Mouse (Mus musculus) spleen, adult 12 weeks (tissue): Measurements from ENCODE around the gene E130309D02Rik.

Experiments
- DNase-seq: peaks from one replicate; pipeline ENCODE4 v3.0.0; 2022; ENCODE audit warnings: low spot score

Gene E130309D02Rik

GRCm38 (mm10) chr5:143314730-143315513 lies at the start of gene E130309D02Rik:
TSS of gene E130309D02Rik (minus strand) at chr5:143315360.
- DNase-seq: peak; percentile 89

- DNase-seq: no peak
Measured at GRCm38 (mm10) chr5:143363678-143364615, 48.8 kb upstream of the E130309D02Rik start.

GRCm38 (mm10) chr5:143361428-143361827 lies 46.3 kb upstream of the E130309D02Rik start:
- DNase-seq: no peak

GRCm38 (mm10) chr5:143360000-143360399 lies 44.8 kb upstream of the E130309D02Rik start:
- peak; percentile 15 for DNase-seq

- no peak for DNase-seq
Measured at GRCm38 (mm10) chr5:143359263-143359662, 44.1 kb upstream of the E130309D02Rik start.

GRCm38 (mm10) chr5:143357564-143357963 lies 42.4 kb upstream of the E130309D02Rik start:
- DNase-seq: no peak

GRCm38 (mm10) chr5:143356686-143357388 lies 41.7 kb upstream of the E130309D02Rik start, which contains the start of gene Grid2ip:
TSS of gene Grid2ip (plus strand) at chr5:143357338.
- DNase-seq: no peak

GRCm38 (mm10) chr5:143356017-143356416 lies 40.9 kb upstream of the E130309D02Rik start:
- DNase-seq: no peak

- no peak for DNase-seq
Measured at GRCm38 (mm10) chr5:143346367-143346766, 31.2 kb upstream of the E130309D02Rik start.

- DNase-seq: no peak
Measured at GRCm38 (mm10) chr5:143339603-143340002, 24.4 kb upstream of the E130309D02Rik start.

- DNase-seq: no peak
Measured at GRCm38 (mm10) chr5:143336559-143336958, 21.4 kb upstream of the E130309D02Rik start.

GRCm38 (mm10) chr5:143335089-143335460 lies 19.9 kb upstream of the E130309D02Rik start:
- DNase-seq: no peak

GRCm38 (mm10) chr5:143334418-143335088 lies 19.4 kb upstream of the E130309D02Rik start:
- no peak for DNase-seq

GRCm38 (mm10) chr5:143333872-143334271 lies 18.7 kb upstream of the E130309D02Rik start:
- DNase-seq: peak; percentile 54

GRCm38 (mm10) chr5:143328690-143329495 lies 13.7 kb upstream of the E130309D02Rik start, which contains the start of gene Zdhhc4:
TSS of gene Zdhhc4 (minus strand) at chr5:143329256.
- peak; percentile 83 for DNase-seq

- no peak for DNase-seq
Measured at GRCm38 (mm10) chr5:143317288-143317610, 2.1 kb upstream of the E130309D02Rik start.

GRCm38 (mm10) chr5:143316605-143317287 lies 1.6 kb upstream of the E130309D02Rik start:
- DNase-seq: no peak

GRCm38 (mm10) chr5:143315514-143315888 lies 341 bp upstream of the E130309D02Rik start:
- DNase-seq: no peak

GRCm38 (mm10) chr5:143314183-143314729 lies 904 bp downstream of the E130309D02Rik start:
- DNase-seq: no peak

- peak; percentile 75 for DNase-seq
Measured at GRCm38 (mm10) chr5:143311886-143312285, 3.3 kb downstream of the E130309D02Rik start.
